Mouse (Mus musculus): Measurements from ENCODE around the gene Zfr.

GRCm38 (mm10) chr15:12223393-12223792 is 105.8 kb downstream of the Zfr start:
- no peak for TF ChIP-seq GATA1 (IDR thresholded peaks at IDR 0.05; ENCODE audit: borderline replicate concordance, low read length)
- no peak for TF ChIP-seq FLI1 (IDR thresholded peaks at IDR 0.05; ENCODE audit: low read length)

All from megakaryocyte, embryonic 14.5 days (primary cell).